Mouse (Mus musculus) T-helper 17 cell (primary cell): ENCODE data around the gene Mfap1b.
"Not testable (repeated sequence)": the region's sequence is repeated elsewhere in the genome, so short reads cannot be mapped to it uniquely, and the experiment has no call there.

Source experiments
- in situ Hi-C, 2 experiments: fragments of 300-600 bp; cut with MboI, MseI; formaldehyde crosslinking; loops; 1 replicate in 1 of 2; 2 replicates in 1 of 2; pipeline ENCODE4 v1.15.1; 2025; ENCODE audit warnings: high pct_unique_total_duplicates in 2 of 2

Mfap1b gene

DNA sequence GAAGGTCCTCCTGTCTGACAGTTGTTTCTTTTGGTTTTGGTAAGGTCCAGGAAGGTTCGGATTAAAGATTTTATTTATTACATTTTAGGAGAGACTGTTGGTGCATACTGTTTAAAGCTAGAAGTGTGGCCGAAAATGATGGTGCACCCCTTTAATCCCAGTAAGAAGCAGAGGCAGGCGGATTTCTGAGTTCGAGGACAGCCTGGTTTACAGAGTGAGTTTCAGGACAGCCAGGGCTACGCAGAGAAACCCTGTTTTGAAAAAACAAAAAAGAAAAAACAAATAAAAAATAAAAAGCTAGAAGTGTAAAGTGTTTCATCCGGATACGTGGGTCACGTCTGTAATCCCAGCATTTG lies 291 bp upstream of the Mfap1b start:
- in situ Hi-C loops, result loop anchor here in 1 of 2 experiments (5.0 kb wide), 1 partner anchor 33 kb away; the partner anchor contains the start of genes Mfap1a and Wdr76

DNA sequence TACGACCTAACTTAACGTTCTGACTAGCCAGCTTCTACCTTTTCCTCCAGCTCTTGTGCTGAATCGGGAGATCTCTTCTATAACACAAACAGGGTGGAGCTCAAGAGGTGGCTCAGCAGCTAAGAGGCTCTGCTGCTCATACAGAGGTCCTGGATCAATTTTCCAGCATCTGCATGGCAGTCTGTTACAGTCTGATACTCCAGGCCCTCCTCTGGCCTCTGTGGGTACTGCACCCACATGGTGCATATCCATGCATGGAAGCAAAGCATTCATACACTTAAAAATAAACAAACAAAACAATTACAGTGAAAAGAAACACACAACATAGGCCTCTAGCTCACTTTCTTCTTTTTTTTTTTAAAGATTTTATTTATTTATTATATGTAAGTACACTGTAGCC lies 1.1 kb downstream of the Mfap1b start:
- in situ Hi-C loops, result loop anchor here in 1 of 2 experiments (5.0 kb wide), 1 partner anchor 35 kb away; the partner anchor contains the start of genes Mfap1a and Wdr76

DNA sequence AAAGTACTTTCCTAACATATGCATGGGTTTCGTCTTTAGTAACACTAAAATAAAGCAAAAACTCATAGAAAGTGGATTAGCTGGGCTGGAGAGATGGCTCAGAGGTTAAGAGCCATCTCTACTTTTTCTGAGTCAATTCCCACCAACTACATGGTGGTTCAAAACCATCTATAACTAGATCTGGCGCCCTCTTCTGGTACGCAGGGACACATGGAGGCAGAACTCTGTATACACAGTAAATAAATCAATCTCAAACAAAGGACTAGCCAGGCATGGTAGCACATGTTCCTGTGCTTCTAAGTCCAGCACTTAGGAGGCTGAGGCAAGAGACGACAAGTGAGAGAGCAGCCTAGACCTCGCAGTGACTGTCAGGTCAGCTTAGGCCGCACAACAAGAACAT lies 4.9 kb downstream of the Mfap1b start:
- in situ Hi-C loops, result not testable (repeated sequence)

DNA sequence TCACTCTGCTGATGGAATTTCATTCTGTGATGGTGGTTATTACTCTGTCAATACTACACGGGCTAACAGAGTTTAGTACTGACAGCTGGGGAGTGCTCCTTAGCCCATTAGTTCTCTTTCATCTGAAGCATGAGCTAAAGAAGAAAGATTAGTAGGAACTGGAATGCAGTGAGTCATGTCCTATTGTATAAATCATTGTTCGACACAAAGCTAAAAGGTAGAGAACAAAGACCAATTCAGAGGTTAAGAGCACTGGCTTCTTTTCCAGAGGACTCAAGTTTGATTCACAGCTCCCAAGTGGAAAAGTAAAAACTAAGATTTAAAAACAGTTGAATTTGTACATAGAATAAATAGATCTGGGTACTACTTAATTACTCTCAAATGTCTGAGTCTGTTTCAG lies 13.8 kb downstream of the Mfap1b start:
- in situ Hi-C loops, result no loop called here

DNA sequence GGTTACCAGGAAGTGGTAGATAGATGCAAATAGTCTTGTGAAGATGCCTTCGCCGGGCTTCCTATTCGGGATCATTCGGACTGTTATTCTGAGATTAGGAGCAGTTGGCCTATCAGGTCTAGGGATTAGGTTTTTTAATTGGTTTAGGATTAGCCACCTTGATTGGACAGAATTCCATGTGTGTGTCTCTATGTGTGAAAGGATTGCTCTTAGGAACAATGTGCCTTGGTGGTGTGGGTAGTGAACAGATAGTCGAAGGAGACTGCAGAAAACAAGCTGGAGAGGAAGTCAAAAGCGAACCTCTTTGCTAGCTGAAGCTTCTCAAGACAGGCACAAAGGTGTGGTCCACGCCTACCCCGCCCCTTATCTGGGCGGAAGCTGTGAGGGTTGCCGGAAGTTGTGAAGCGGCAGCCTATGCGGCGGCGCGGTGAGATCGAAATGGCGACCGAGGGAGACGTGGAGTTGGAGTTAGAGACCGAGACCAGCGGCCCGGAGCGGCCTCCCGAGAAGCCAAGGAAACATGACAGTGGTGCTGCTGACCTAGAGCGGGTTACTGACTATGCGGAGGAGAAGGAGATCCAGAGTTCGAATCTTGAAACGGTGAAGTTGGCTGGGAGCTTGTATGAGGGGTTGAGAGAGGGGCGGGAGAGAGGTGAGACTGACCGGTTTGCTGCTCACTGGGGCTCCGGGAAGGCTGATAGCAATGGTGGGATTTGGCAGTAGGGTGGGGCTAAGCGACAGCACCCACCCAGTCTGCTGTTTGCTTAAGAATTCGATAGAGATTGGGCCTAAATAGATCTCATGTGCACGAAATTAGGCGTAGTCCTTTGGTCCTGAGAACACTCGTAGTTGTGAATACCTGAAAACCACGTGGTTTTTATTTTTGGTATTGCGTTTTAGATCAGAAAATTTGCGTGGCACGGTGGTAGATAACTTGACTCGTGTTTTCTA lies 16.9 kb downstream of the Mfap1b start, which contains the start of gene Serinc4:
TSS of gene Serinc4 (minus strand) at position 90 of the 951 bp plus-strand sequence.
- in situ Hi-C loops, result loop anchor here in 1 of 2 experiments (5.0 kb wide), 1 partner anchor 40 kb away; no protein-coding TSS in a partner anchor

DNA sequence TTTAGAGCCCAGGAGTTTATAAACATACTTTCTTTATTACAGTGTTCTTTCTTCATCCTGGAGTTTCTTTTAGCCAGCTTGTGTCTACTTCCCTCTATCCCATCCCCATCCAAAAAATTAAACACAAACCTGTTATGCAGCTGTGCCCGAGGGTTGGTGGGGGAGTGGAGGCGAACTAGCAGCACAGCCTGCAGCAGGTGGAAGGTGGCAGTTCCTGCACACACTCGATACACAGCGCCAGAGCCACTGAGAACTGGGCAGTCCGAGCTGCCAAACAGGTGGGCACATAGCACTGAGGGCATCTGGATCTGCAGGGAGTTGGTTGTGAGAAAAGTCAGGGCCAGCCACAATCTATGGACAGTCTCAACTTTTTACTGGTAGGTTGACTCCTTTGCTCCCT lies 18.3 kb downstream of the Mfap1b start:
- in situ Hi-C loops, result loop anchor here in 1 of 2 experiments (5.0 kb wide), 1 partner anchor 42 kb away; no protein-coding TSS in a partner anchor

DNA sequence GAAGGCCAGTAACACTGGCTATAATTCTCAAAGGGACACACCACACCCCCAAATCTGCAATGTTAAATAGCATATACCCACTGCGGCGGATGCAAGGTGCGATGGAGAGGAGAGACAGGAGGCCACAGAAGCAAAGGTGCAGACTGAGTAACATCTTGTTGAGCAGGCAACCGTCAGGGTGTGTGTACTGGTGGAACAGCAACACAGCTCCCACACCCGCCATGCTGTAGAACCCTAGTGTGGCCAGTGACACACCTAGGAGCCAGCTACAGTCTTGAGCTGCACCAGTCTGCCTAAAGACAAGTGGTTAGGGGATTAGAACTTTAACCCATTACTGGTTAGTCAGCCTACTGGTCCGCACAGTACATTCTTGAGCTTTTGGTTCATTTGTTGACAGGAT lies 19.9 kb downstream of the Mfap1b start:
- in situ Hi-C loops, result no loop called here

DNA sequence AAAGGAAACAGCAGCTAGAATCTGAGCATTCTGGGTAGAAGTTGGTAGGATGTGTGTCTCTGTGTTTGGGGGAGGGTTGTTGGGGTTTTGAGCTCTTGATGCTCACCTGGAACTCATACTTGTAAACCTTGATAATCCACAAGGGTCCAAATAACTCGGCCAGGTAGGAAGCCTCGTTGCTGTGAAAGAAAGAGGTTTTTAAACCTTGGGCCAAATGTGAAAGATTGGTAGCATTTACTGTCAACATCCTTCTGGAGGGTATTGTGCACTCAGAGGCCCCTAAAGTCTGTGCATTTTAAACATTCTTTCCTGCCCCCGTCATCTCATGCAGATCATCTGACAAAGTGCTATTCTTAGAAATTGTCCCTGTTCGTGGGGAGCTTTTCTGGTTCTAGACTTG lies 20.9 kb downstream of the Mfap1b start, which contains the start of gene Hypk:
TSS of gene Hypk (plus strand) at position 301 of the 400 bp plus-strand sequence.
- in situ Hi-C loops, result no loop called here

DNA sequence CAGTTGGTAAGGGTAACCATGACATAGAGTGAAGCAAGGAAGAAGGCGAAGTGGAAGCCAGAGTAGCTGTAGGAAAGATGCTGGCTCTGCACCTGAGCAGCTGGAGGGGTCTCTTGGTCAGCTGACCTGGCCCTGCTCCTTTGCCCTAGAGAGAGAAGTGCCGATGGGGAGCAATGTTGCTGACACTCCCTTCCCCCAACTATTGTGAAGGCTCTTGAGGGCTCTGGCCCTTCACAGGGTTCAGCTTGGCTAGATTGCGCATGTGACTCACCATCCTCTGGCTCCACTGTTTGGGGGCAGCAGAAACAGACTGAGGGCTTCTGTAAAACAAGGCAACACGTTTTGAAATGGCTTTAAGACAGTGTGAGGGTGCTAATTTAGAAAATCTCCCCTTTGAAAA lies 21.5 kb downstream of the Mfap1b start:
- in situ Hi-C loops, result no loop called here

DNA sequence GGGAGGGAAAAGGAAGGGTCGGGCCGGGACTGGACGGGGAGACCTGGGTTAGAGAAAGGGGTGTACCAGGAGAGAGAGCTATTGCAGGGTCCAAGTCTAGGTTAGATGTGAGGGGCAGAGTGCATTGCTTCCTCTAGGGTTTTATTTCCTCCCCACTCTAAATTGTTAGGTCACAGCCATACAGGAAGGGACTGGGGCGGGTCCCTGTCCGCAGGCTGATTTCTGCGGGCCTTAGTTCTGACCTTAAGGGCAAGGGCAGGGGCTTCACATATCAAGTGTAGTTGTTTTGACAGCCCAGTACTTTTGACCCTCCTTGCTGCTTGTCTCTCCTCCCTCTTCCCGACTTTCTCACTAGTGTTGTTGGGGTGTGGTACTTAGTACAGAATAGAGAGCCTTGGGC lies 23.8 kb downstream of the Mfap1b start:
- in situ Hi-C loops, result no loop called here

DNA sequence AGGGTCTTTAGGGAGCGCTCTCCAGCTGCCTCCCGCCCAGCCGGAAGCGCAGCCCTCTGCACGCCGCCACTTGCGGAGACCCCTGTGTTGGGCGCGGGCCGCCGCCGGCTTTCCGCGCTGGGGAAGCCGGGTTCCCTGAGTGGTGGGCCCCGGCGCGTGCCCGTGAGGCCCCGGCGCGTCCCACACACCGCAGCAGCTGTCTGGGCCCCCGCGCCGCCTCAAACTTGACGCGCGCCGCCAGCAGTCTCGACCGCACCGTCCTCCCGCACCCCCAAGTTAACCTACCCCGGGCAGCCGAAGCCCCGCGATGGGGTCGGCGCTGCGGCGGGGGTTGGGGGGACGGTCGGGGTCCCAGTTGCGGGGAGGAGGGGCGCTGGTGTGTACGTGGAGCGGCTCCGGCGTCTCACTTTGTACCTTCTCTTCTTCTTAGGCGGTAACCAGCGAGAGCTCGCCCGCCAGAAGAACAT lies 24.3 kb downstream of the Mfap1b start:
- in situ Hi-C loops, result no loop called here

DNA sequence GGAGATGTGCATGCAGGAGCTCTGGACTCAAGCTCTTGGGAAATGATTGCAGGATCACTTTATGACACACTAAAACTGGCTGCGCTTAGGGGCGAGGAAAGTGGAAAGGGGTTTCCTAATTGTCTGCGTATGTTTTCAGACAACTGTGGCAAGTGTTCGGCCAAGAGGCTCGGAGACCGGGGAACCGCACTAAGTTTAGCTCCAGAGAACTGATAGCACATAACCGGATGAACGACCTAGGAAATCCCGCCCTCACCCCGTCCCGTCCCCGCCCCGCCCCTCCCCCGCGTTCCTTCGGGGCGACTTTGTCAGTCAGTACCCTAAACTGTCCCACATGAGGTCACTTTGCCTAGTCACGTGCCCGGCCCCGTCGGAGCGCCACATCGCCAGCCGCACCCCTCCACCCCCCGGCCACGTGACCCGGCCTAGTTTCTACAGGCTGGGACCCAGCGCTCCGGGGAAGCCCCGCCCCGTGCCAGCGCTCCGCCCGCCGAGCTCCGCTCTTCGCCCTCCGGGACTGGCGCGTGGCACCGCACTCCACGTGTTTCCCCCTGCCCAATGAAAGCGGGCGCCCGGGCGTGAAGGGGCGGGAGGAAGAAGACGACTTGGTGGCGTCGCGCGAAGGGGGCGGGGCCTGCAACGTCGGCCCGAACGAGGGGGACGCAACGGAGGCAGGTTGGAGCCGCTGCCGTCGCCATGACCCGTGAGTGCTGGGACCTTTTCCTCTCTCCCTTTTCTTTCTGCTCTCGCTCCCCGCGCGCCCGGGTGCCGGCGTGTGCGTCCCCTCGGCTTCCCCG lies 24.9 kb downstream of the Mfap1b start, which contains the start of gene Serf2:
TSS of gene Serf2 (plus strand) at position 457 of the 797 bp plus-strand sequence.
- in situ Hi-C loops, result no loop called here

DNA sequence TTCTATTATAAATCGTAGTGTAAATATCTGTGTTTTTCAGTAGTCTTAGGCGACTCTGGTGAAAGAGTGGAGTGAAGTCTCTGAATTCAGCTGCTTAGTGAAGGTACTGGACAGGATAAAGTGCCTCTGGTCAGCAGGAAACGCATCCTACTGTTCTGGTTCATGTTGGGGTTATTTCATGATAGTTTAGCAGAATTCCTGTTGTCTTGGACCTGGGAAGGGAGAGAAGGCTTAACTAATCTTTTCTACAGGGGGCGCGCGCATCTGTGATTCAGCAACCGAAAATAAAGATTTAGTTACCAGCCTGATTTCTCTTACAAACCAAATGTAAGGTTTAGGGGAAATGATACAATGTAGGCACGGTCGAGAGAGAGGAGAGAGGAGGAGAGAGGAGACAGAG lies 25.7 kb downstream of the Mfap1b start:
- in situ Hi-C loops, result no loop called here

DNA sequence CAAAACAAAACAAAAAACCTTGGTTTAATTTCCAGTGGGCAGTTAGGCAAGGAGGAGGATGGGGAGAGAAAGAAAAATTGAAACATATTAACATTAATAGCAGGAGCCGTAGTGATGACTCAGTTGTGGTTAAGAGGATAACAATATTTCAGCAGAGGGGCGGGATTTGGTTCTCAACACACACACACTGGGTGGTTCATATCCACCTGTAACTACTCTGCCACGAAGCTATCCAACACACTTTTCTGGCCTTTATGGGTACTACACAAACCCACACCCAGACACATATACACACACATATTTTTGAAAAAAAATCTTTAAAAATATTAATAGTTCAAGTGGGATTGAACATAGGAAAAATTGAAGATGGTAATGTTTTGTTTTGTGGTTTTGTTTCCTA lies 26.9 kb downstream of the Mfap1b start:
- in situ Hi-C loops, result no loop called here

DNA sequence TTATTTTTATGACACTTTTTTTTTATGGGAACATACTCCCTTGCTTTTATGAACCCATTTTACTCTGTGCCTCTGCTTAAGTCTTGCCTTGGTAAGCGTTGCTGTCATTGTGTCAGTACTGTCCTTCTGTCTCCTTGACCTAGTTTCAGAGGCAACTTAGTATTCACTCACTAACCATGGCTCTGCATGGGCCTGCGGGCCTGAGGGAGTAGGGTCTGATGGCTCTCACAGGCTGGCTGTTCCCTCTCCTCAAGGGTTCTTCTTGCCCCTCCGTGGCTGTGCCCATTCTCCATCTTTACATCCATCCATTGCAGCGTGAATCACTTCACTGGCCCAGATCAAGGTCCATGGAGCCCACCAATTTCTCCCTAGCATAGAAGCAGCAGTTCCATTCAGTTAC lies 27.4 kb downstream of the Mfap1b start:
- in situ Hi-C loops, result no loop called here

DNA sequence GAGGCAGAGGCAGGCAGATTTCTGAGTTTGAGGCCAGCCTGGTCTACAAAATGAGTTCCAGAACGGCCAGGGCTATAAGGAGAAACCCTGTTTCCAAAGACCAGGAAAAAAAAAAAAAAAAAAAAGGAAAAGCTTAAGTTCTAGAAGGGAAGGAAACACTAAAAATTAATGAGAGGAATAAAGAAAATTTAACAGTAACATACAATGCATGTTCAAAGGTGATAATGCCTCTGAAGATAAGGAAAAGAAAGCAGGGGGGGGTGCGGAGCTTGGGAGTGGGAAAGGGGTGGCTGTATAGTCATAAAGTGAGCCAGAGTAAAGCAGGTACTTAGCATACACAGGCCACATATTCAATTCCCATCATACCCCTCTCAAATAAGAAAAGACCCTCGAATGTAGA lies 28.8 kb downstream of the Mfap1b start:
- in situ Hi-C loops, result no loop called here

DNA sequence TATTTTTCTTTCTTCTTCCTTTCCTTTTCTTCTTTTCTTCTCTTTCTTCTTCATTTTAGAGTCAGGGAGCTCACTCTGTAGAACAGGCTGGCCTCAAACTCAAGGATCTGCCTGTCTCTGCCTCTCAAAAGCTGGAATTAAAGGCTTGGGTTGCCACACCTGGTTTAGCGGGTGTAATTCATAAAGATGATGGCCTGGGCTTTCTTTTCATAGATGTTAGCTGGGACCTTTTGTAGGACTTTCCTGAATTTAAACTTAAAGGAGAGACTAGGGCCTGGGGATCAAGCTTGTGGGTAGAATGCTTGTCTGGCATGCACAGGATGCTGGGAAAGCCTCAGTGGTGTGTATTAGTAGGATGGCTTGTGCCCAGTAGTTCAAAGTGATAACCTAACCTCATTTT lies 29.7 kb downstream of the Mfap1b start, which contains the start of gene Ell3:
TSS of gene Ell3 (minus strand) at position 101 of the 400 bp plus-strand sequence.
- in situ Hi-C loops, result loop anchor here in 1 of 2 experiments (5.0 kb wide), 1 partner anchor 37 kb away; no protein-coding TSS in a partner anchor

DNA sequence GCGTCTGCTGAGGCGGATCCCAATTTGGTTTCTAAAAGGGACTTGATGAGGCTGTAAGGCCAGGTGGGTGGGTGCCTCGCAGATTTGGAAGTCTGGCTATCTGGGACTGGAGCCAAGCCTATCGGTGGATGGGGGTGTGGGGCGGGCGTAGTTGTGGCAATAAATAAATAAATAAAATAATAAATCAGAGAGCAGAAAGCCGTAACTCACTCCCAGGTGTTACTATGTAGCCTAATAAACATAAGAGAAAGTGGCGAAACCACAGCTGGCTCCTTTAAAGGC lies 30.9 kb downstream of the Mfap1b start:
- in situ Hi-C loops, result loop anchor here in 1 of 2 experiments (5.0 kb wide), 1 partner anchor 36 kb away; no protein-coding TSS in a partner anchor

DNA sequence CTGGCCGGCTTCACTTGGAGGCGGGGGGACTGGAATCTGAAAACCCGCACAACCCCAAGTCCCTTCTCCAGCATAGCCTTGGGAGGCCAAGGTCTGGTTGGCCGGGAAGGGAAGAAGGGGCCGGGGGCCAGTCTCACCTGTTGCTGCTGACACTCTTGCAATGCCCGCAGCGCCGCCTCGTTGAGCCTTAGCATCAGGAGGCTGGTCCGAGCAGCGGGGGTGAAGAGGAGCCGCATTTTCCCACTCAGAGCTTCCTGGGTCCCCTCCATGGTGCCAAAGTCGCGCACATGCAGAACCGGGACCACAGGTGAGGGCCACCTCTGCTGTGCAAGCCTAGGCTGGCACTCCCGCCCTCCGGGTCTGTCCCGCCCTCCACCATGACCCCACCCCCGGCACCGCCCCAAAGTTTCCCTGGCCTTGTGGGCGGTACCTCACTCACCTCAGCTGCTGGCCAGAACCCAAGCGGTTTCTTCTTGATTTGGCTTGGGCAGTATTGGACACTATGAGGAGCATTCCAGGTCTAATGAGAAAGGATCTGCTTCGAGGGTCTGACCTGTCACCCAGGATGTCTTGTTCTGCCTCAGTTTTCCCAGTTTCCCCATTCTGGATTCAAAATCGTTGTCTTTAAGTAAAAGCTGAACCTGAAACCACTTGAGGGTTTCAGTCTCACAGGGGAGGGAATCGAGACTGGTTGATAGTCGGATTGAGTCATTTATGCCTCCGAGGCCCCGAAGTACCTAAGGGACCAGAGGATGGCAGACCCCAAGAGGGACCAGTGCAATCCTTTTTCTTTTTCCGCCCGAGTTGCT lies 31.4 kb downstream of the Mfap1b start:
- in situ Hi-C loops, result loop anchor here in 1 of 2 experiments (5.0 kb wide), 1 partner anchor 35 kb away; no protein-coding TSS in a partner anchor

DNA sequence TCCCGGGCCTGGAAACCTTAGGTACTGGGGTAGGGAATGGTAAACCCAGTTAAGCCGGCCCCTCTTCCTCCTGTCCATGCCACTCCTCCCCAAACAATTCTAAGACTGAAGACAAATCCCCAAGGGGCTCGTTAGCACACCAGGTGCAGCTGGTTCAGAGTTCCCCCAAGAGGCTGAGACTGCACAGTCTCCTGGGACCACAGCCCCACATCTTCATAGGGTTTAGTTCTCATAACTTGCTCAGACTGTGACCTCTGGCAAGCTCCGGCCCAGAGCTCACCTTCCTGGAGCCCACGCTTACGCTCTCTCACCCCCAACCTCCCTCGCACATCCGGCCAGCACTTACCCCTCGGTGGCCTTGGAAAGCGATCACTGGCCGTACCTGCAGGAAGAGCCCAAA lies 32.1 kb downstream of the Mfap1b start:
- in situ Hi-C loops, result loop anchor here in 1 of 2 experiments (5.0 kb wide), 1 partner anchor 34 kb away; no protein-coding TSS in a partner anchor
